Mouse (Mus musculus) frontal cortex, adult 2 months (tissue): ENCODE results near the gene Tmem216. TPM values are rescaled to one million over a fixed set of nuclear protein-coding genes. Genes with fewer than 3 reads are reported as not detected.
A peak's percentile ranks its signal among the peaks of the same experiment; 100 is the strongest.

Source experiments
- DNase-seq, 2 experiments: peaks; one replicate each; pipeline ENCODE4 v3.0.0; 2022; ENCODE audit warnings: low spot score in 1 of 2; ENCODE audit errors: extremely low spot score in 1 of 2
- polyA plus RNA-seq: library from polyadenylated mRNA; depleted of rRNA; stranded (reverse); fragments of >200 nt; gene quantifications from 2 replicates; pipeline ENCODE4 v1.2.3, GENCODE M21; 2012; rRNA removed

The Tmem216 gene
- polyA plus RNA-seq, 1 experiment = 22.2 TPM

DNA sequence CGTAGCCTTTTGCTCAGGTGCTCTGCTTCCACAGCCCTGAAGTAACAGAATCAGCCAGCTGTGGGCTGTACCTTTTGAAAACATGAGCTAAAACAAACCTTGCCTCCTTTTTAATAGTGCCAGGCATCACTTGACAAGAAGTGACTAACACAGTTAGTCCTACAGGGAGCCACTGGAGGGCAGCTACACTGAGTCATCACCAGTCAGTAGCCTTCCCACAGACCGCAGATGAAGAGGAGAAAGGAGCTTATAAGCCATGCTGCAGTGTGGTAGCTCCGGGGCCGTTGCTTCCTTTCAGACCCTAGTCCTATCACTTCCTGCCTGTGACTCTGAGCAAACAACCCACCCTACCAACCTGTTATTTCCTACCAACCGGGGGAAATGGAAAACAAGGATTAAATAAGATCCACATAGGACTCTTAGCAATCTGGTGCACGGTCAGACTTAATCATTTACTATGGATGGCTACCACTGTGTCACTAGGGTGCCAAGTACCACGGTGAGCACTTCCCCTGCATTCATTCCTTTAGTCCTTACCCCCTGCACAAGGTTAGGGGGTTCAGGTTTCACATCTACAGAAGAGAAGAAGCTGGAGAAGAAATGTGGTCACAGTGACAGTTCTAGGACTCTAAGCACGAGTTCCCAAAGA is 58.4 kb downstream of the Tmem216 start:
- DNase-seq = peak in 1 of 2 experiments; percentile 44

DNA sequence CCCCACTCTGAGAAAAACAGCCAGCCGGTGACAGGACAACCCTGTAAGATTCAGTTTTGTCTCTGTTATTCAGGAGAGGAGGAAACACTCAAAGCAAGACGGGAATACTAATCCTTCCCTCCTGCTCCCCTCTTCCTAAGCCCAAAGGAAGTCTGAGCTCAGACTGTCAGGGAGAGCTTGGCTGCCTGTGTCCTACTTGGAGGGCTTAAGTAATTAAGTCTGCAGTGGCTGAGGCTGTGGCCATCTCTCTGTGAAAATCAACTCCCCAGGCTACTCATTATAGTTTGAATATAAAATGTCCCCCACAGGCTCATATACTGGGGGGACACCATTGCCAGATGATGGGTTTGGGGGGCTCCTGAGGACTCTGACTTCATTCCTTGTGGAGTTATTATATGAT is 59.1 kb downstream of the Tmem216 start:
- DNase-seq = no peak

DNA sequence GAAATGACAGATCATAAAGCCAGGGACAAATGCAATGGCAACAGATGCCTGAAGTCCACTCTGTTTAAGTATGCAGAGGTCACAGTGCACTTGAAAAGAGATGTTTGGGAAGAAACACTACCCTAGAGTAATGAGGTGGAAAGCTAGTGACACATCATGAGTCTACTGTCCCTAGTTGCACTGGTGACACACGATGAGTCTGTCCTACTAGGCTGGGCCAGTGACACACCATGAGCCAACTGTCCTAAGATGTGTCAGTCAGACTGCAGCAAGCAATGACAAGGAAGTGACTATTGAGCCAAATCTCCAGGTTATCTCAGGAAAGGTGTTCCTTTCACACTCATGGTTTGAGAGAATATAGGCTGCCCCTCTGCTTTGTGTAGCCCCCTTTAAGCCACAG is 60.4 kb downstream of the Tmem216 start:
- DNase-seq = no peak

DNA sequence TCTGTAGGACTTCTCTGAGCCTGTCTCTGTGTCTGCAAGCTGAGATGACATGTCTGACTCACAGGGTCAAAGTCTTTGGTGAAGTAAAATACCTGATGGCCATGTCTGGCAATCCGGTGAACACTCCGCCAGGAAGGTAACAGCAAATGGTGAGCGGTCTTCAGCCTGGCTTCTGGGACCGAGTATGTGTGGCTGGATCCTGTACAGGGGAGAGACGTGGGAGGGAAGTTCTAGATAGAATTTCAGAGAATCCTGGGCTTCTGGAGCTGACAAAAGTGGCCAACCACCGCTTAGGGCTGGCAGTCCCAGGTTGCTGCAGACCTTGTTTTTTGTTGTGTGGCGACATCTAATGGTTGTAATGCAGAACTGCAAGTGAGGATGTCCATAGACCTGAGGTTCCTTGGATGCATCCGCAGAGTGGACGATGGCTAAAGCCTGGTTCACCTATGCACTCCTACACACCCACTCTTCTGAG is 69.7 kb downstream of the Tmem216 start:
- peak in 1 of 2 experiments; percentile 81 for DNase-seq

Other genes starting within 250 kb of the Tmem216 start
- gene Syt7, start 167.1 kb downstream of the Tmem216 start, polyA plus RNA-seq = 187 and 212 TPM in 2 replicates
- 4.7 and 7.8 TPM in 2 replicates for gene Lrrc10b, start 98.8 kb downstream of the Tmem216 start, polyA plus RNA-seq
- 0.84 and 1.2 TPM in 2 replicates for gene Ppp1r32, start 73.3 kb downstream of the Tmem216 start, polyA plus RNA-seq
- 80.3 and 90.6 TPM in 2 replicates for gene Cpsf7, start 31.0 kb downstream of the Tmem216 start, polyA plus RNA-seq
- 57.7 and 61.9 TPM in 2 replicates for gene Sdhaf2, start 30.1 kb downstream of the Tmem216 start, polyA plus RNA-seq
- gene Cyb561a3, start 20.9 kb upstream of the Tmem216 start, polyA plus RNA-seq = 13.9 and 14.1 TPM in 2 replicates
- 21.2 and 22.3 TPM in 2 replicates for gene Tmem138, start 21.1 kb upstream of the Tmem216 start, polyA plus RNA-seq
- gene Ddb1, start 49.1 kb upstream of the Tmem216 start, polyA plus RNA-seq = 126 and 138 TPM in 2 replicates
- 14.4 and 15.0 TPM in 2 replicates for gene Tkfc, start 49.4 kb upstream of the Tmem216 start, polyA plus RNA-seq
- gene Vwce, start 78.0 kb upstream of the Tmem216 start, polyA plus RNA-seq = 0.99 and 1.4 TPM in 2 replicates
- gene Pga5, start 121.8 kb upstream of the Tmem216 start, polyA plus RNA-seq = 0.17 and 0.46 TPM in 2 replicates
- 22.6 and 25.1 TPM in 2 replicates for gene Vps37c, start 132.5 kb upstream of the Tmem216 start, polyA plus RNA-seq
- 0.14 and 0.17 TPM in 2 replicates for gene Cd5, start 182.8 kb upstream of the Tmem216 start, polyA plus RNA-seq